Mouse (Mus musculus) stomach, postnatal 0 days (tissue): ENCODE measurements around the gene Gm21973.

ENCODE experiments used
- CTCF ChIP-seq: IDR thresholded peaks from 2 replicates; pipeline ENCODE4 v1.5.1; 2016; ENCODE audit warnings: antibody characterized with exemption, low read depth, mild to moderate bottlenecking, moderate library complexity
- EP300 ChIP-seq: optimal IDR thresholded peaks from 2 replicates; pipeline ENCODE3; 2016; ENCODE audit warnings: antibody characterized with exemption

DNA sequence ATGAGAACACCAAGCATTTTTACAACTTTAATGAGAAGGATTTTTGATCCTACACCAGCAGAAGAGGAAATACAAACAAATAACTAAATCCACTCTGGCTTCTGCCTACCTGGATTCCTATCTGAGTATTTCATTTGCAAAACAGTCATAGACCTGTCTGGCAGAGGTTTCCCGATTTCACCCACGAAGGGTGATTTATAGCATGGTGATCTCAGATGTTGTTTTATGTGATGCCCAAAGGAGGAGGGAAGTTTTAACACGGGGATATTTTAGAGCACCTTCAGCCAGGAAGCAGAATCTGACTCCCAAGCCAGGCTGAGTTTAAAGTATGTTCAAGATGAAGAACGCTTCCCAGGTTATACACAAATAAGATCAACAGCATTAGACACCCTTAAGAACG is 13.4 kb upstream of the Gm21973 start:
- TF ChIP-seq CTCF = no peak
- no peak for TF ChIP-seq EP300
